Mouse (Mus musculus) kidney, adult 10 weeks (tissue): ENCODE measurements around the gene Cops9. TPM values are rescaled to one million over a fixed set of nuclear protein-coding genes. Genes with fewer than 3 reads are reported as not detected.

Source experiments
- polyA plus RNA-seq: library from polyadenylated mRNA; stranded (reverse); fragments of 350-450 nt; fragmentation: Illumina TruSeq; extraction: RNeasy Lipid Tissue Mini Kit (QIAGEN cat#74804); gene quantifications from one replicate; pipeline ENCODE4 v1.2.3, GENCODE M21; 2014; ENCODE audit warnings: low read depth, low replicate concordance

Gene Cops9
- 104 TPM for polyA plus RNA-seq

DNA sequence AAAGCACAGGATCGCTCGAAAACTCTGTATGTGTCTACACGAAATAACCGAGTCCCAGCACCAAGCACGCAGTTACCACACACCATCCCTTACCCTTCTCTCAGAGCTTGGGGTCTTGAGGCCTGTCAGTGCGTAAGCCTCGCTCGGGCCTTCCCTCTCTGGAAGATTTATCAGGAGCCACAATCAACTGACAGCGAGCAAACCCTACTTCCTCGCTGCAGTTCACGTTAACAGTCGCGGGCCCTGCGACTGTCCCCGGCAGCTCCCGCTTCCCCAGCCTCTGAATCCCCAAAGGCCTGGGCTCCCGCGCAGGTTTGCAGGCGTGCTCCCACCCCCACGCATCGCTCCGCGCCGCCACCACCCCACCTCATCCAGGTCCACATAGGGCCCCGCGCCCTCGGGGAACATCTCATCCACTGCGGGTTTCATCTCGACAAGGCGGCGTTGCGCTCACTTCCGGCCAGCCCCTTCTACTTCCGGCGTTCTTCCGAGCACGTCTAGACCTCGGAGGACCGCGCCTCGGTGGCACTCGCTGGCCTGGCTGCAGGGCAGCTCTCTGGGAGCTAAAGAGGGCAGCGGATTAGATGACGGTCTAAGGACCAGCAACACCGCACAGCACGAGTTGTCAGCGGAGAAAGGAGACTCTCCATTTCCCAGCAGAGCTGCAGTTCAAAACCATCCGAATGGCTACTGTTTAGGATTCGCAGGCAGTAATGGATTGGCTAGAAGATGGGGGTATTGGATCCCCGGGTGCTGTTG is at the start of gene Cops9:
TSS of gene Cops9 (minus strand) at position 472 of the 759 bp plus-strand sequence.

DNA sequence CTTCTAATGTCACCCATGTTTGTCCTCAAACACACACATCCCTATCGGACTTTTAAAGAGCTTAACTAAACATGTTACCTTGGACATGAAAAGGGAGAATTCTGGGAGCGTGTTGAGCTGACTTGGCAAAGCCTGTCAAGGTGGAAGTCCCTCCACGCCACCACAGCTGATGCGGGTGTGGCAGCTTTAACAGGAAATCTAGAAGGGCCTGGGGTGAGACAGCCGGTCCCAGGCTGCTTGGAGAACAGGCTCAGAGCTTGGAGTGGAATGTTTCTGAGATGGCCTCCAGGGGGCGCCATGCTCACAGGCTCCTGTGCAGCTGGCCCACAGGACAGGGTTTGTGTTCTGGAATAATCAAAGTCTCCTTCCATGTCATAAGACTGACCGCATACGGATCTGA is 6.9 kb upstream of the Cops9 start, which contains the start of gene Otos:
TSS of gene Otos (minus strand) at position 169 of the 400 bp plus-strand sequence.

DNA sequence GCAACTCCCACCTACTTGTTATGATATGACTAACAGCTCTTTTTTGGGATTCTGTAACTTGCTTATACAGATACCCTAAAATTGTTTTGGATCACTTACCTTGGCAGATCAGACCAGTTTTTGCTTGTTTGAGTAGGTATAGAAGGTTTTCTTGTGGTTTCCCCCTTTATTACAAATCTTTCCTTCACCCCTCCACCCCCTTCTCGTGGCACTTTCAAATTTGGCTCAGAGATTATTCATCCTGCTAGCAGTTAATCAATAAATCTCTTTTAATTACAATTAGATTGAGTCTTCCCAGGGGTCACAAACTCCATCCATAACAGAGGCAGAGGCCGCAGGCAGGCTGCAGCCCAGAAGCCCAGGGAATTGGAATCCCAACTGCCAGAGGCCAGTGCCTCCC is 24.3 kb downstream of the Cops9 start, which contains the start of gene Olfr12:
TSS of gene Olfr12 (plus strand) at position 301 of the 400 bp plus-strand sequence.

DNA sequence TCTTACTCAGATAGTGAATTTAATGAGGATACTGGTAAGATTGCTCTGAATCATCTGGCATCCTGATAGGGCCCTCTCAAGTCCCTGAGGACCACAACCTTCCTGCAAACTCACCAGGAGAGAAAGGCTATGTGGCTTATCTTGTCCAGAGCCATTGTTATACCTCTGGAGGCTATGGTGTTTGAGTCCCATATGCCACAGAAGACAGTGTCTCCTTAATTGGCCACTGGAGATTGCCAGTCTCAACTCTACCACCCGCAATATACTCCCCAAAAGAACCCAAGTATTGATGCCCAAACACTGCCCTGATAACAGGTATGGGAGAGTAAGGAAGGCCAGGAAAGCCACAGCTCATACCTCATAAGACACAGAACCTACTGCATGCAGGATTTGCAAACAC is 36.3 kb downstream of the Cops9 start, which contains the start of gene Olfr1410:
TSS of gene Olfr1410 (plus strand) at position 301 of the 400 bp plus-strand sequence.

DNA sequence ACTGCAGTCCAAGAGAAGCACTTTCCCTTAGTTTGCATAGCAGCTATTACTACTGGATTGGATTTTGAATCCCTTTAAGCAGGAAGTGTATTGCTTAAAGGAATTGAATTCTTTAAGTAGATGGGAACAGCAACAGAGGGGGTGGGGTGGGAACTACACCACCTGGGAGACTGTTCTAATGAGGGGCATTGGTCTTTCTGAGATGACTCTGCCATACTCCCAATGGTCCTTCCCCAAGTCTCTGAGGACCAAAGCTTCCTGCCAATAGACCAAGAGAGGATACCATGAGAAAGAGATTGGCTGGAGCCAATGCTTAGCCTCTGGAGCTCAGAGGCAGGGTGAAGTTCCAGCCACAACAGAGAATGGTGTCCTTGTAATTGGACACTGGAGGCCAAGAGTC is 47.7 kb downstream of the Cops9 start, which contains the start of gene Olfr1411:
TSS of gene Olfr1411 (plus strand) at position 301 of the 400 bp plus-strand sequence.

Other genes starting within 250 kb of the Cops9 start
- 297 TPM for gene Ndufa10, start 168.1 kb downstream of the Cops9 start, polyA plus RNA-seq
- not detected for gene Olfr1416, start 156.9 kb downstream of the Cops9 start, polyA plus RNA-seq
- gene Olfr1415, start 145.9 kb downstream of the Cops9 start, polyA plus RNA-seq: not detected
- gene Olfr1414, start 123.3 kb downstream of the Cops9 start, polyA plus RNA-seq: not detected
- gene Olfr1413, start 70.7 kb downstream of the Cops9 start, polyA plus RNA-seq: not detected
- not detected for gene Olfr1412, start 56.2 kb downstream of the Cops9 start, polyA plus RNA-seq
- gene Olfr1411, start 47.6 kb downstream of the Cops9 start, polyA plus RNA-seq: not detected
- not detected for gene Olfr1410, start 36.2 kb downstream of the Cops9 start, polyA plus RNA-seq
- gene Olfr12, start 24.2 kb downstream of the Cops9 start, polyA plus RNA-seq: not detected
- gene Otos, start 6.9 kb upstream of the Cops9 start, polyA plus RNA-seq: not detected
- 0.12 TPM for gene Gpc1, start 189.7 kb upstream of the Cops9 start, polyA plus RNA-seq